Mouse (Mus musculus) liver, postnatal 0 days (tissue): Measurements from ENCODE around the gene Syt17.

Experiments
- CTCF ChIP-seq: sonication (generic); IDR thresholded peaks from 2 replicates; pipeline ENCODE4 v1.5.1; 2016; ENCODE audit warnings: antibody characterized with exemption, low read depth
- EP300 ChIP-seq: IDR thresholded peaks from 2 replicates; pipeline ENCODE4 v1.6.1; 2016; ENCODE audit warnings: antibody characterized with exemption, low read depth, mild to moderate bottlenecking

- TF ChIP-seq EP300 = no peak
- no peak for TF ChIP-seq CTCF
Measured at GRCm38 (mm10) chr7:118419491-118420180, 28.4 kb downstream of the Syt17 start.
